Mouse (Mus musculus) adrenal gland, adult (tissue): ENCODE measurements around the gene Fads6.
A peak's percentile ranks its signal among the peaks of the same experiment; 100 is the strongest.

Experiments
- DNase-seq, 2 experiments: peaks; one replicate each; pipeline ENCODE4 v3.0.0; 2022 to 2023; ENCODE audit warnings: low spot score in 1 of 2; ENCODE audit not compliant: inconsistent age in 2 of 2

Fads6 gene

DNA sequence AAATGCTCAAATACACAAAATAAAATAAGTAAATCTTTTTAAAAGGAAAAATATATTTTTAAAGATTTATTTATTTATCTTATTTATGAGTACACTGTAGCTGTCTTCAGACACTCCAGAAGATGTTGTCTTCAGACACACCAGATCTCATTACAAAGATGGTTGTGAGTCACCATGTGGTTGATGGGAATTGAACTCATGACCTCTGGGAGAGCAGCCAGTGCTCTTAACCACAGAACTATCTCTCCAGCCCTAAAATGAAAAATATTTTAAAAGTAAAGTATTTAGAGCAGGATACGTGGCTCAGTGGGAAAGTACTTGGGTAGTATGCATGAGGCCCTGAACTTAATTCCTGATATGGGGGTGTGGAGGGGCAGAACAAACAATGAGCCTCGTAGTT lies 3.9 kb upstream of the Fads6 start:
- DNase-seq = no peak

DNA sequence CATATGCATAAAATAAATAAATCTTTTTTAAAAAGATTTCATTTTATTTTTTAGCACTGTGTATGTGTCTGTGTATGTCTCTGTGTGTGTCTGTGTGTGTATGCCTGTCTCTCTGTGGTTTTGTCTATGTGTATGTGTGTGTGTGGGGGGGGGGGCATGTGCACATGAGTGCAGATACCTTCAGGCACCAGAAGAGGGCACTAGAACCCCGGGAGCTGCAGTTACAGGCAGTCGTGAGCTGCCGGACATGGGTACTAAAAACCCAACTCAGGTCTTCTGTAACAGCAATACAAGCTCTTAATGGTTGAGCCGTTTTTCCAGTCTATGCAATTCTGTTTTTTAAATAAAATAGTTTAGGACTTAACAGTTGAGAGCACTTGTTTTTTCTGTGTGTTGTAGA lies 3.3 kb upstream of the Fads6 start:
- DNase-seq = no peak

- DNase-seq = no peak
Observed at GRCm38 (mm10) chr11:115298160-115298559, 697 bp upstream of the Fads6 start.

- DNase-seq = peak; percentile 73 to 82
Observed at GRCm38 (mm10) chr11:115296471-115297210, 822 bp downstream of the Fads6 start.

- peak; percentile 16 to 34 for DNase-seq
Observed at GRCm38 (mm10) chr11:115295939-115296338, 1.5 kb downstream of the Fads6 start.

- DNase-seq = peak; percentile 66 to 78
Observed at GRCm38 (mm10) chr11:115292631-115293375, 4.7 kb downstream of the Fads6 start.

DNA sequence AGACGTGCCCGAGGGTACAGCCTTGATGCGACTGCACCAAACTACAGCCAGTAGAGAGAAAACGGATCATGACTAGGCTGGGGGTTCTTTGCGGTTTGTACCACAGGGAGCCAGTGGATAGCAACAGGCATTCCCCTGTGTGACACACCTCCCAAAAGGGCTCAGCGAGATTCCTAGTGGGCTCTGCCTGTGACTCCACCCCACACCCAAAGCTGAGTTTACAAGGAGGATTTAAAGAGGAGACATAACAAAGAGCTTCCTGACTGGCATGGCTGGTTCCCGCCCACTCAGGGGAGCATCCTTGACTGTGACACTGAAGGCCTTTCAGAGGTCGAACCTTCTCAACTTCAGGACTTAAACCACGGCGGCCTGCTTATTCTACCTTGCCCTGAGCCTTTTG lies 6.0 kb downstream of the Fads6 start:
- DNase-seq = peak; percentile 38 to 58

DNA sequence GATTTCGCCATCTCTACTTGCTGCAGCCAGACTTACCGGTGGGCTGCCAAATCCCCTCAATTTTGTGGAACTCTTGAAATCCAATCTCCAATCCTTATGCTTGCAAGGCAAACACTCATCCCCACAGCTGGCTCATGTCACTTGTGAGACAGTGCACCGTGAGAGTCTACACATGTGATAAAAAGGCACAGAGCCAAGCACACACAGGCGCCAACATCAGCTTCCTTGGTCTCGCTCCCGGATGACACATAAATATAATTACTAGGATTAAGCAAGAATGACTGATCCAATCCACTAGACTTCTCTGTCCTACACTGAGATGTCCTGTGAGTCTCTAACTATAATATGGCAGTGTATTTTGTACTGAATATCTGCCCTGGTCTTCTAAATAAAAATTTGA lies 6.5 kb downstream of the Fads6 start:
- DNase-seq = peak; percentile 76 to 90

DNA sequence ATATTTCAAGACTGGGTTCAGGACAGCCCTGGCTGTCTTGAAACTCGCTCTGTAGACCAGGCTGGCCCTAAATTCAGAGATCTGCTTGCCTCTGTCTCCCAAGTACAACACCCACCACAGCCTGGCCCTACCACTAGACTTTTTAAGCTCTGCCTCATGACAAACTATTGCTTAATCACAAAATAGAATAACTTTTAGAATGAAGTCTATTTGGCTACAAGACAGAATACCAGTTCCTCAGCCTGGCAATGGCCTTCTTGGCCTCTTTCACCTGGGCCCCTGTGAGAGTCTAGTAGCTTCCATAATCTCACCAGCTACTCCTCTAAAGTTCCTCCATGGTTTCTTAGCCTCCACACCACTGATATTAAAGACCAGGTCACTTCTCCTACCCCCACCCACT lies 7.1 kb downstream of the Fads6 start:
- DNase-seq = peak in 1 of 2 experiments; percentile 59

DNA sequence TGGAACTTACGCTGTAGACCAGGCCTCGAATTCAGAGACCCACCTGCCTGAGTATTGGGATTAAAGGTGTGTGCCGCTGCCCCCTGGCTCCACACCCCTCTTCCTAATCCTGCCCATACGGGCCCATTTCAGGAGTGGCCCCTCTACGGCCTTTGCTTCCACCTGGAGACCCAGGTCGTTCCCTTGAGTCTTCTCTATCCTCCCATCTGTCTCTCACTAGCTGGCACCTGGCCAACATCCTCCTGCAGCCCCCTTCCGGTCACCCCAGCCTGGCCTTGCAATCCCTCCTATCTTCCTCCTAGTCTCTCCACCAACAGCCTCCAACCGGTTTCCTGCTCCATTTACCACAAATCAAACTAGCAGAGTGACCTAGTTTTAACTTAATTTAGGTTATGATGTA lies 7.6 kb downstream of the Fads6 start:
- peak in 1 of 2 experiments; percentile 38 for DNase-seq

DNA sequence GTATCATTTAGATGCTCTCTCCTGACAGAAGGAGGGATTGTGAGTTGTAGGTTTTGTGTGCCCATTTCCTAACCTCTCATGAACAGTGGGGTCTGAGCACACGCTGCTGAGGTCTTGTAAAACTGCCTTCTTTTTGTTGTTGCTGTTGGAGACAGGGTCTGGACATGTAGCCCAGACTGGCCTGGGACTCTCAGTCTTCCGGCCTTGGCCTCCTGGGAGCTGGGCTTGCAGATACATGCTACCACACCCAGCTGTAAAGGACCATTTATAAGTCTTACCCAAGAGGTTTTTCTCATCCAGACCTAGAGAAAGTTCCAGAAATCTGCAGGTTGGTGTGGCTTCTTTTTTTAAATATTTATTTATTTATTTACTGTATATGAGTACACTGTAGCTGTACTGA lies 9.2 kb downstream of the Fads6 start:
- DNase-seq = no peak

GRCm38 (mm10) chr11:115287386-115287785 lies 10.1 kb downstream of the Fads6 start:
- DNase-seq = peak; percentile 23 to 38

- DNase-seq = peak in 1 of 2 experiments; percentile 26
Observed at GRCm38 (mm10) chr11:115286201-115286993, 11.1 kb downstream of the Fads6 start.

DNA sequence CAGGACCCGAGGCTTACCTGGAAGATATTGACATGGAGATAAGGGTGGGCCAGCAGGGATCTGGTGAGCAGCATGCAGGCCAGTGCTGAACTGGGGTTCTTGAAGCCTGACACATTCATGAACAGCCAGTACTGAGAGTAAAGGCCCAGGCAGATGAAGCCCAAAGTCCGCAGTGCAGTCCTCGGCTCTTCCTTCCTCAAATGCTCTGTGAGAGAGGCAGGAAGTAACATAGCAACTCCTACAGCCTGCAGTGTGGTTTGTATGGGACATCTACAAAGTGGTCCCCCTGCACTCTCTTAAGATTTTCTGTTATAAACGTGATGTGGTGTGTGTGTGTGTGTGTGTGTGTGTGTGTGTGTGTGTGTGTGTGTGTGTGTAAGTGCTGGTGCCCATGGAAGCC lies 12.2 kb downstream of the Fads6 start:
- DNase-seq = peak in 1 of 2 experiments; percentile 29

GRCm38 (mm10) chr11:115283891-115284620 lies 13.4 kb downstream of the Fads6 start:
- DNase-seq = peak; percentile 24 to 38

DNA sequence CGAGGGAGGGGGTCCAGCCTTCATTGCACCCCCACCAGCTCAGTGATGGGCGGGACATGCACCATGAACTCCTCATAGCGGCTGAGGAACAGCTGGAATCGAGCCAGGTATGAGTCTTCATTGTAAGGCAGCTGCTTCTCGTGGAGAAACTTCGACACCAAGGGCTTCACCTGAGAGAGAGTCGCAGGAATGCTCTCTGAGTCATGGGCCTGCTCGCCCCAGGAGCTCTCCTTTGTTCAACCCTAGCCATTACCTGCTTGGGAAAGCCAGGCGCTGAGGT lies 14.0 kb downstream of the Fads6 start:
- DNase-seq = peak; percentile 54 to 70

DNA sequence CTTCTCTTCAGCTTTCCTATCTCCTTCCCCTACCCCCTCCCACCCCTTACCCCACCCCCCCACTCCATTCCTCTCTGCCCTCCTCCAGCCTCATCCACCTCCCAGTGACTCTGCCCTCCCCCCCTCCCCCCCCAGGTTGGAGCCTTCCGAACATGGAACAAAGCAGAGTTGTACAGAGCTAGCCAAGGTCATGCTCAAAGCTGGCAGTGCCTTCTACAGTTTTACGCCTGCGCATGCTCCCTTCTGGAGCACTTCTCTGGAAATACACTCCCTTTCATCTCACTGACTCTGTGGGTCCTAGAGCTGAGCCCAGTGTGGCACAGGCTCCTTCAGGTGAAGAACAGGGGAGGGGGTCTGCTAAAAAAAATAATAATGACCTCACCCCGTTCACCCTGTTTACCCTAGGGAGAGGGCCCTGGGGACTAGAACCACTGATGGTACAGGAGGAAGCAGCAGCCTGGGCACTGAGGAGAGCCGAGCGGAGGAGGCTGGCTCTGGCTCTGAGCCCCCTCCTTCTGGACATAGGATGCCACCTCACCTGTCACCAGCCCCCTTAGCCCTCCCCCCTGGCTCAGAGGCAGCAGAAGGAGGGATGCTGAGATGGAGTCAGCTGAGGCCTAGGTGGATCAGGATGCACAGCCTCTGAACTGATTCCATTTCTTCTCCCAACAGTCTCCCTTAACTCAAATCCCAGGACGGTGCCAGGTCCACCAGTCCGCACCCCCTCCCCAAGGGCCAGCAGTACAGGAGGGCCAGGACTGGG lies 14.6 kb downstream of the Fads6 start:
- peak; percentile 81 to 84 for DNase-seq

DNA sequence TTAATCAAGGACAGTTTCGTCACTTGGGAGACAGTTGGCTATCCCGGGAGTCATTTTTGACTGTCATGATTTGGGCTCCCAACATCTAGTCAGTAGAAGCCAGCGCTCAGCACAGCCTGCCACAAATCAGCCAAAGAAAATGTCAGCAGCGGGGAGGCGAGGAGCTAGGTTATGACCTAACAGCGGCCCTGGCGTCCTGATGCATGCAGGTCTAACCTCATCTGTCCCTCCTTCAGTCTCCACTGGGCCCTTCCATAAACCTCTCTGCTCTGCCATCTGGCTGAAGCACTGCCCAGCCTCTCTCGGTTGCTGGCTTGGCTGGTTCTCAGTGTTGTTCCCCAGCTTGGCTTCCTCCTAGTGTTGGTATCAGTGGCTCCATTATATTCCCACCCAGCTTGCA lies 15.2 kb downstream of the Fads6 start:
- peak; percentile 89 to 91 for DNase-seq

DNA sequence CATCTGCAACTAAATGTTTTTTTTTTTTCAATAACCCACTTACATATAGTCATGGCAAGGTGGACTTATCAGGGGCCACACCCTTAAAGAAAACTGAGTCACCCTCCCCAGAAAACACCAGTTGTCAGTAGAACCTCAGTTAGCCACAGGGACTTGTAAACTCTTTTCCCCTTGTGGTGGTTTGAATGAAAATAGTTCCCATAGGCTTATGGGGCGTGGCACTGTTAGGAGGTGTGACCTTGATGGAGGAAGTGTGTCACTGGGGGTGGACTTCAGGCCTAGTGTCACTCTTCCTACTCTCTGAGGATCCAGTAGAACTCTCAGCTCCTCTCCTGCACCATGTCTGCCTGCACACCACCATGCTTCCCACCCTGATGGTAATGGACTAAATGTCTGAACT lies 17.7 kb downstream of the Fads6 start:
- DNase-seq = peak; percentile 9 to 37

- DNase-seq = peak in 1 of 2 experiments; percentile 66
Observed at GRCm38 (mm10) chr11:115278176-115278575, 19.3 kb downstream of the Fads6 start.
